Comparison of ENCODE assay signal across 25 mouse cellular contexts in genomic region chr9:77737298-77738041, GRCm38 (mm10). TPM values are rescaled to one million over a fixed set of nuclear protein-coding genes. Genes with fewer than 3 reads are reported as not detected.
A peak's percentile ranks its signal among the peaks of the same experiment; 100 is the strongest.
DNase-seq lines count a peak whose midpoint lies in the region; ATAC-seq and TF ChIP-seq lines count a peak whose summit lies in the region.
"Had no signal": no experiment of that assay in that cellular context is flagged by ENCODE, and none has a peak within 500 bp of the region (broad histone marks: within the 10 kb centered on the region; RNA-seq: fewer than 3 reads in every experiment).

No protein-coding gene starts in this region.

- no peaks in the 10 kb centered on the region for H3K79me2 ChIP-seq in macrophage (ENCODE audit: inconsistent target)

- no peak for ATAC-seq in erythroblast, adult 5-6 weeks (replicated peaks; ENCODE audit: low FRiP score, poor library complexity, severe bottlenecking)
- ATAC-seq: forebrain, postnatal 0 days; inflammation-experienced regulatory T-cells, adult 6 months had no signal

- peak in 1 of 2 experiments; percentile 7 for DNase-seq in layer of hippocampus, adult 2 months (ENCODE audit: low spot score in 2 of 2)
- DNase-seq in layer of hippocampus, postnatal 36 days = no peak
- DNase-seq in MEL-GATA-1-ER (ENCODE audit: extremely low read depth, low read depth) (peak; percentile 82), MN1 (ENCODE audit: low spot score) (no peak)
- peak; percentile 40 for DNase-seq in splenic B cell, adult 2 months (ENCODE audit: low read depth, low spot score)
- no peak for DNase-seq in ovary, postnatal 10 days (ENCODE audit: low spot score)
- DNase-seq: adrenal gland, postnatal 36 days; cerebellum, adult 9-10 months; forebrain, postnatal 0 days; gastrocnemius, adult 2 months; heart, adult 2 months; kidney, adult 9 months; kidney, postnatal 25 days; lung, adult 2 months; lung, postnatal 36 days; midbrain, embryonic 14.5 days; right cerebral cortex, postnatal 14 days; spleen, adult 18-20 months; thymus, adult 2 months had no signal

- no peaks in the 10 kb centered on the region for H3K36me3 ChIP-seq in macrophage (ENCODE audit: inconsistent target)
- H3K36me3 ChIP-seq in splenic B cell, adult 2 months (ENCODE audit: control insufficient read depth, insufficient read depth, low read length, poor library complexity, severe bottlenecking) = no peaks in the 10 kb centered on the region
- H3K36me3 ChIP-seq: embryonic facial prominence, embryonic 13.5 days; hindbrain, embryonic 13.5 days; stomach, embryonic 15.5 days had no signal

- no peaks in the 10 kb centered on the region for H3K27me3 ChIP-seq in splenic B cell, adult 2 months (ENCODE audit: control insufficient read depth, insufficient read depth, low read length, poor library complexity, severe bottlenecking)
- H3K27me3 ChIP-seq: embryonic facial prominence, embryonic 13.5 days; hindbrain, embryonic 13.5 days; stomach, embryonic 15.5 days had no signal

- no peak for TF ChIP-seq CTCF in layer of hippocampus, adult 2 months (conservative IDR thresholded peaks at IDR 0.05)

- H3K27ac ChIP-seq in layer of hippocampus, adult 2 months = peak overlapping the region; percentile 14; the same call in 1 of the 2 replicates
- peak overlapping the region; percentile 80 for H3K27ac ChIP-seq in macrophage
- H3K27ac ChIP-seq: embryonic facial prominence, embryonic 13.5 days; gastrocnemius, adult 2 months; heart, adult 2 months; hindbrain, embryonic 13.5 days; stomach, embryonic 15.5 days had no signal

- 4% methylated on average over 6 of the region's 6 CpGs for WGBS in macrophage (ENCODE audit: missing documents)

- H3K4me3 ChIP-seq in layer of hippocampus, adult 2 months = no peak overlapping the region
- no peak overlapping the region for H3K4me3 ChIP-seq in macrophage (ENCODE audit: inconsistent target)
- H3K4me3 ChIP-seq: embryonic facial prominence, embryonic 13.5 days; gastrocnemius, adult 2 months; heart, adult 2 months; hindbrain, embryonic 13.5 days; stomach, embryonic 15.5 days had no signal

RNA-seq across cellular contexts. Expression of gene Gclc, which starts 16.9 kb away (rescaled TPM):
- 10 to 100 TPM; 45.3 to 46.2 TPM for total RNA-seq in layer of hippocampus, adult 2 months (2021)
- 10 to 100 TPM; 44.9 TPM for total RNA-seq in layer of hippocampus, postnatal 36 days (2021)
- 10 to 100 TPM in 18 of 26 experiments, 1 to 10 TPM in 8; 4.4 to 22.1 (median 12.3) TPM for total RNA-seq in macrophage (2018; cell fraction: chromatin; rRNA removed)
- total RNA-seq in macrophage (2018; cell fraction: cytosol; rRNA removed) = 10 to 100 TPM in 18 of 26 experiments, 1 to 10 TPM in 8; 6.2 to 17.0 (median 11.3) TPM
- total RNA-seq in macrophage (2018; cell fraction: nucleus; rRNA removed) = 10 to 100 TPM in 12 of 26 experiments, 1 to 10 TPM in 14; 5.1 to 44.1 (median 9.7) TPM
- polyA plus RNA-seq in macrophage (2018) = 10.9 to 28.5 TPM (median 22.3 TPM) in 3 replicates
- total RNA-seq in erythroblast, adult 5-6 weeks (2015; ENCODE audit: low replicate concordance) = 86.1 and 90.7 TPM in 2 replicates
- total RNA-seq in erythroblast, adult 5-6 weeks (2017; ENCODE audit: low replicate concordance) = 92.9 and 131 TPM in 2 replicates

Comparison
In these comparisons a context has a peak if more than half of its experiments do, and no peak if none do; other contexts are left out.
1. DNase-seq: peak in MEL-GATA-1-ER (single experiment) and splenic B cell, adult 2 months (single experiment); none in layer of hippocampus, postnatal 36 days (0 of 2), ovary, postnatal 10 days (single experiment) and MN1 (single experiment).